Mouse (Mus musculus) erythroblast, embryonic 14.5 days (primary cell): ENCODE data around the gene Ccz1.

Experiments used
- GATA1 ChIP-seq: IDR thresholded peaks from 2 replicates; pipeline ENCODE4 v1.6.1; 2012; ENCODE audit warnings: low read length, inconsistent platforms, mixed read lengths
- TAL1 ChIP-seq: IDR thresholded peaks from 3 replicates; pipeline ENCODE4 v1.6.1; 2012; ENCODE audit warnings: low read length, inconsistent platforms, mixed read lengths

GRCm38 (mm10) chr5:143941588-143941987 lies 73.1 kb downstream of the Ccz1 start:
- no peak for TF ChIP-seq GATA1
- no peak for TF ChIP-seq TAL1
